Mouse (Mus musculus): Measurements from ENCODE around the gene 1700018B08Rik. TPM values are rescaled to one million over a fixed set of nuclear protein-coding genes. Genes with fewer than 3 reads are reported as not detected.

Gene 1700018B08Rik
- total RNA-seq, 2 experiments from 2014 or later, result not detected

DNA sequence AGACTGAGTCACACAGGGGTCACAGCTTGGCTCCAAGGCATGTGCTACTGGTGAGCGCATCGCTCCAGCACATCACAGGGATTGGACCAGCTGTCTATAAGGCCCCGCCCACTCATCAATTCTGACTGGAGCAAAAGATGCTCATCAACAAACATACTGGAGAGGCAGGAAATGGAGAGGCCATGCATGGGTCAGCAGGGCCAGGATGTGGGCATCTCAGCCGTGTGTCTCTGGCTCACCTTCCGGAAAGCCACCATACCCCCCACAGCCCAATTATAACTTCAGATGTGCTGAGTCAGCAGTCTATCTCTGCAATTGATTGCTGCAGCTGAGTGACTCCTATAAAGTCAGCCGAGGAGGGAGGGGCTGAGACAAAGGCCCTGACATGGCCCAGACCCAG, 24.2 kb upstream of the 1700018B08Rik start:
- ATAC-seq (replicated peaks; ENCODE audit: low FRiP score, poor library complexity, severe bottlenecking), result no peak

DNA sequence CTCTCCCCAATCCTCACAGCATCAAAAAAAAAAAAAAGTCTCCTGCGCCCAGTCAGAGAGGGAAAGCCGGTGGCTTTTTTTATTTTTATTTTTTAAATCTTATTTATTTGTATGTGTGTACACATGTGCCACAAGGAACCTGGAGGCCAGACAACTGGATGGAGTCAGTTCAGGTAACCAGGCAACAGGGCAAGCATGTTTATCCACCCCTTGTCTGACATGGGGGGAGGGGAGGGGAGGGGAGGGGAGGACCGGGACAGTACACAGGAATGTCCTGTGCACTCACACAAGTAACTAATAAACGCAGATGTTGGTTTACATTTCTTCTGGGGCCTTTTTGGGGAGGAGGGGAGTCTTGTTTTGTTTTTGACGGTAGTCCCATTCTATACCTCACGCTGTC, 19.6 kb upstream of the 1700018B08Rik start:
- ATAC-seq (replicated peaks; ENCODE audit: low FRiP score, poor library complexity, severe bottlenecking), result no peak

DNA sequence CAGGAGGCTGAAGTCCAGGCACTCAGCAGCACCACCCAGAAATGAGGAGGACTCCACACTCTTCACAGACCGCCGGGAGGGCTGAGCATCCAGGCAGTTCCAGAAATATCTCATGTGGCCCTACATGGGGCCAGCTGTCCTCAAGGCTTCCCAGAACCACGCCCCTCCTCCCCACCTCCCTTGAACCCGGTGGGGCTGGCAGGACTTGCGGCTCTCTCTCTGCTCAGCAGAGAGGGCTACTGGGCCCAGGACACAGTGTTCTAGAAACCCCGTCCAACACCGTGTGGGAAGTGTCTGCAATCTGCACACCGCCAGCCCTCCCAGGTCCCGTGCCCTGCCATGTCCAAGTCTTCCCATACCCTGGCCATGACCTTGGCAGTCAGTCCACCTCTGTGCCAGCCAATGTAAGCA, 18.8 kb upstream of the 1700018B08Rik start:
- no peak for ATAC-seq (replicated peaks; ENCODE audit: low FRiP score, poor library complexity, severe bottlenecking)

DNA sequence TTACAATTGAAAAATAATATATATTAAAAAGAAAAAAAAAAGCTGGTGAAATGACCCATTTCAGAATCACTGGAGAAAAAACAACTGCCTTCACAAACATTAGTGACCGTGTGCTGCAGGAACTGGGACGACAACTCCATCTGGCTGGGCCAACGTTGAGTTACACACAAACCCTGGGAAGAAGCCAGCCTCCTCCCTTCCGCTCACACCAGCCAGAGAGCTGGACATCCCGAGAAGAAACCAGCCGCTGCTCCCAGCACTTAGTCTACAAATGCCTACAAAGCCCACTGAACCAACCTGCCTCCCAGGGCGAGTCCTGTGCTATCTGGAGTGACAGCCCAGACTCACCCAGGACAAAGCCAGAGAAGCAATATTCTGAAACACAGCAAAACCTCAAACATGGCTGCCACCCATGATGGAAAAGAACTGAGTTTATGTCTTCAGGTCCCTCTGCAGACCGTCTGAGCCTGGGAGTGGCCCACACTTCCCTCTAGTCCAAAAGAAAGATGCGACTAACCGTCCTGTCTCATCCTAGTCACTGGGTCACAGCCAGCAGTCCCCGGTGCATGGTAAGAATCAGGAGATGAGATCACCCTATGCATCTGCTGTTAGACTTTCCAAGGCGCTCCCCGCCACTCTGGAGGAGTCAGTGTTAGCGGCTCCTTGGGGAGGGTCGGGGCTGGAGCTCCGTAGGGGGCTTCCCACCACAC, 17.7 kb upstream of the 1700018B08Rik start:
- ATAC-seq (replicated peaks; ENCODE audit: low FRiP score, poor library complexity, severe bottlenecking), result no peak

DNA sequence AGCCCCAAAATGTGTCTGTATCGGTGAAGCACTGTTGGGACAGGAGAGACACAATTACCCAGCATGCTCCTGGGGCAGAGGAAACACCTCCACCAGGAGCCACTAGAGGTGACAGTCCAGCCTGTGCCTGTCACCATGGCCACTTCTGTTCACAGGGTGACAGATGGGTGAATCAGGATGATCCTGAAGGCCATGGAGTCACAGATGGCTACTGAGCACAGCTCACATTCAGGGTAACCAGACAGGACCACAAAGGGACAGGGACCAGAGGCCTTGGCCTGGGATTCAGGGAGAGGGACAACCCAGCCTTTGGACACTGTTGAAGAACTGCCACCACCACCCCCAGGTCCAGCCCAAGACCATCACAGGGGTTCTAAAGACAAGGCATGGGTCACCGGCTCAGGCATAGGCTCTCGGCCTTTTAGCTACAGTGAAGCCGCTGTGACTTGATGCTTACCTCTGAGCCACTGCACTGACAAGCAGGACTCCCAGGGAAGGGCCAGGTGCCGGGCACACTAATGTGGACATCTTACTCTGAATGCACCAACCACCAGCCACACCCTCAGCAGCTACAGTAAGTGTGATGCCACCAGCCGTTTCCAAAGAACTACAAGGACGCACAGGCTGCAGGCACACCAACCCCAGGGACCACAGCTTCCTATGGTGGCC, 16.4 kb upstream of the 1700018B08Rik start:
- no peak for ATAC-seq (replicated peaks; ENCODE audit: low FRiP score, poor library complexity, severe bottlenecking)

DNA sequence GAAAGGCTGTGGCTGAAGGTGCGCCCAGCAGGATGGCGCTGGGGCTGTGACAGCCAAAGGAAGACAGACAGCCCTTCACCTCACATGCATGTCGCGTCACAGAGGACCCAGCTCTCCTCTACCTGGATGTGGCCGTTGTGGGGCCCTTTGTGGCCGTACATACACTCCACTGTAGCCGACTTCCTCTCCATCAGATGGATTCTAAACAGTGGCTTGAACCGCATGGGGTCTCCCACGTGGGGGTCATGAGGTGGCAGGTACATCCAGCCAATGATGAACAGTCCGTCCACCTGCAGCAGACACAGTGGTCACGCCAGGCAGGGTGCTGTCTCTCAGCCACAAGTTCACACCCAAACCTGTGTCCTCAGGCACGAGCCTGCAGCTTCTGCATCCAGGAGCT, 15.7 kb upstream of the 1700018B08Rik start:
- no peak for ATAC-seq (replicated peaks; ENCODE audit: low FRiP score, poor library complexity, severe bottlenecking)

DNA sequence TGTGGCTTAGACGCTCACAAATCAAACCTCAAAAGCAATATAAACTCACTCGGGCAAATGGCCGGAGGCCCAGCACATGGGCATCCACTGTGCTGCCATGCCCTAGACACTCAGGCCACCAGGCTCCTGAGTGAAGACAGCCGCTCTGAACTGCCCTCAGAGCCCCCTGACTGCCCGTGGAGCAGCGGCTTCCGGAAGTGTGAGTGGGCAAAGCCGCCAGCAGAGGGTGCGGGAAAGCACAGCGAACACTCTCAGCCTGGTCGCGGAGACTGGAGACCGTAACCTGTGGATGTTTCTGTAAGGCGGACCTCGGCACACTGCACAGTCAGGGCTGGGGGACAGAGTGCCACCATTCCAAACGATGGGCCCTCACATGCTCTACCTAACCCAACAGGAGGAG, 14.4 kb upstream of the 1700018B08Rik start:
- no peak for ATAC-seq (replicated peaks; ENCODE audit: low FRiP score, poor library complexity, severe bottlenecking)

DNA sequence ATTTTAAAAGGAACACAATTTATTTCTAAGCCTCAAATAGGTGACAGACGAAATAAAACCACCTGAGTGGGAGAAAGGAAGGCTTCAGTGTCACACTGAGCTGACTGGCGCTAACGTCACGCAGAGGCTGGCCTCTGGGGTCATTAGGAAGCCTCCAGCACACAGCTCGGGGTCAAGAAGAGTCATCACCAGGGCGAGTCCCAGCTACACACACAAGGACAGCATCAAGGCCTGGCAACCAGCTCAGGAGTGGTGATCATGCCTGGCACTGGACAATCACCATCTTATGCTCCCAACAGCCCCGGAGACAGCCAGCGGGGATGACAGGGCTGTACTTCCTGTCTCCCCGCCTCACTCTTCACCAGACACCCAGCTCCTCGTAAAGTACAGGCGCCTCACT, 13.6 kb upstream of the 1700018B08Rik start:
- ATAC-seq (replicated peaks; ENCODE audit: low FRiP score, poor library complexity, severe bottlenecking), result no peak

DNA sequence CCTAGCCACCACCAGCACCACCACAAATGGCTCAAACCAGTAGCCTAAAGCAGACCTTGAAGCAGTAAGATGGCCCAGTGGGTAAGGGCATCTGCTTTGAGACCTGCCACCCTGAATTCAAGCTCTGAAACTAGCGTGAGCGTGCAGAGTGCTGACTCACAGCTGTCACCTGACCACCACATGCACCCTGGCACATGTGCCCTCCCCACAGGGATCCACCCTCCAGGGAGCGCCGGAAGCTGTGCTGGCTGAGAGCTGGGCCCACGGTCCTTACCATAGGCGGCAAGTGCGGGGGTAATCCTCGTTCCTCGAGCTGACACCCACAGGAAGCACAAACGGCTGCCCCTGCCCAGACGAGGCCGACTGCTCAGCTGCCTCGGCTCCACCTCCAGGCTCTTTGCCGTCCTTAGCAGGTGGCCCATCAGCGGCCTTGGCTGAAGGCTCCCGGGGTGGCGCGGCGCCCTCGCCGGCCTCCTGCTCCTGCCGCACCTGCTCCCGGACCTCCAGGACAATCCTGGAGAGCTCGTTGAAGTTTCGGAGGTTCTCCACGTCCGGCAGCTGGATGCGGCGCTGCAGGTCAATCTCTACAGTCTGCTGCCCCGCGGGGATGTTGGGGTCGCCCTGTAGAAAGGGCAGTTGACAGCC, 9.8 kb upstream of the 1700018B08Rik start:
- ATAC-seq (replicated peaks; ENCODE audit: low FRiP score, poor library complexity, severe bottlenecking), result no peak

DNA sequence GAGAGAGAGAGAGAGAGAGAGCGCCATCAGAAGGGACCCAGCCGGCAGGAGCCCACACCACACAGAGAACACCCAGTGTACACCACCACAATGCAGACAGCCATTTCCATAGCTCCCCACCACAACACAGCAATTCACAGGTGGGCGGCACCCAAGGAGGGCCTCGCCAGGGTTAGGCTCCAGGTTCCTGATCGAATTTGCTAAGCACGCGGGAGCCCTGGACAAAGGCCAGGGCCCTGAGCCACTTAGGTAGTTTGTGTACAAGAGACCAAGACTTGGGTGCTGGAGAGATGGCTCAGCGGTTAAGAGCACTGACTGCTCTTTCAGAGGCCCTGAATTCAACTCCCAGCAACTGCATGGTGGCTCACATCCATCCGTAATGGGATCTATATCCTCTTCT, 8.4 kb upstream of the 1700018B08Rik start:
- ATAC-seq (replicated peaks; ENCODE audit: low FRiP score, poor library complexity, severe bottlenecking), result no peak

DNA sequence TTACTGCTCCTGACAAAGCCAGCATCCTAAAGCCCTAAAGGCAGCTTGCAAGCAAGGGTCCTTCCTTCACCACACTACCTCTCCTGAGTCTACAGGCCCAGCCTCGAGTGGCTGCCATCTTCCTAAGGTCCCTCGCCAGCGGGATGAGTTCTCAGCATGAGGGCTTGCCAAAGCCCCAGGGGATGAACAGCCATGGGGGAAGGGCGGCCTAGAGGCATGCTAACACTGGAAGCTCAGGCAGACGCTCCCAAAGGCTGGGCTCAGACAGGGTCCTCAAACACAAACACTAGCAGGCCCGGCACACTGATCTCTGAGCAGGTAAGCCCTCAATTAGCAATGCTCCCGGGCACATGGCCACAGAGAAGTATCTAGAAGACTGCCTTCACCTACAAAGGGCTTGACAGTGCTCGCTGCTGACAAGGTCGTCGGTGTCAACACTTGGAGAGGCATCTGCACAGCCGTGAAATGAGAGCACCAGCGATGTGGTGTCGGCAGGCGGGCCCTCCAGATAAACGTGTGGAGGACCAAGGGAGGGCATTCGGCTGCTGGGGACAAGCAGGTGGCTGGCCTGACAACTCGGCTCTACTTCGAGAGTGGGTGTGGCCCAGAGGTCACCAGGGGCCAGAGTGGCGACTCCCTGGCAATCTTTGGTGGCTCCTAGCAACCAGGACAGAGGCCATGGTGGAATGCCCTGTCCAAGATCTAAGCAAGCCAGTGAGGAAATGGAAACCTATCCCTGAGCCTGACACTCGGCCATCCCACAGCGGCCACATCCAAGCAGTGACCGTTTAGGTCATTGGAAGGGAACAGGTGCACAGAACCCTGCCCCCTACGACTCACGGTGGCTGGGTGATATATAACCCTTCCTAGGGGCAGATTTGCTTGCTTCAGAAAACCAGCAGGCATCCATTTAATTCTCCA, 7.2 kb upstream of the 1700018B08Rik start:
- no peak for ATAC-seq (replicated peaks; ENCODE audit: low FRiP score, poor library complexity, severe bottlenecking)

DNA sequence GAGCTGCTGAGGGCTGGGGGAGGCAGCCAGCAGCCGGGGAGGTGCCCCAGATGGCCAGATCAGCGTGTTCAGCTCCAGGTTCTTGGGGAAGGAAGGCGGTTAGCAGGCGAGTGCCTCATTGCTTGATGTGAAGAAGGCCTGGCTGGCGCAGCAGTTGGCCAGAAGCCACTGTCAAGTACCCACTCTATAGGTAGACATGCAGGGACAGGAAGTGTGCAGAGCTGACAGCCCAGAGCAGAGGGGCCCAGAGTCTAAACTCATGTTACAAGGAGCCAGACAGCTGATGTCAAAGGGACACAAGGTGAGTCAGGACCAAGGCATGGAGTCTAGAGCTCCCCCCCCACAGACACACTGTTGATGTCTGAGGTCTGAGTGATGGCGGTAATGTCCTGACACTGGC, 5.9 kb upstream of the 1700018B08Rik start:
- ATAC-seq (replicated peaks; ENCODE audit: low FRiP score, poor library complexity, severe bottlenecking), result no peak

DNA sequence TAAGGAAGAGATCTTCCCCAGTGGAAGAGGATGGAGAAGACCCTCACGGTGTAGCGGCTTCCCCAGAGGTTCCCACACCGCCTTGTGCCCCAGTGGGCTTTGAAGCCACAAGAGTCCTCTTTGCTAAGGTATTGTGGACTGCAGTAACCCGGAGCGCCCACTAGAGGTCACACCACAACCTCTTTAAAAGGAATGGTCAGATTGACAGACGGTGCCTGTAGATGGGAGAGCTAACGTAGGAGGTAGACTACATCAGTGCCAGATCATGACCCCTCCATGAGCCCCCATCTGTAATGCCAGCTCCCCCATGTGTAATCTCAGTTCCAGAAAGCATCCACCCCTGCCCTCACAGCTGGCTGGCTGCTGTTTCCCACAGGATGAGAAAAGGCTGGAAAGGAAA, 3.0 kb upstream of the 1700018B08Rik start:
- ATAC-seq (replicated peaks; ENCODE audit: low FRiP score, poor library complexity, severe bottlenecking), result peak; percentile 89

DNA sequence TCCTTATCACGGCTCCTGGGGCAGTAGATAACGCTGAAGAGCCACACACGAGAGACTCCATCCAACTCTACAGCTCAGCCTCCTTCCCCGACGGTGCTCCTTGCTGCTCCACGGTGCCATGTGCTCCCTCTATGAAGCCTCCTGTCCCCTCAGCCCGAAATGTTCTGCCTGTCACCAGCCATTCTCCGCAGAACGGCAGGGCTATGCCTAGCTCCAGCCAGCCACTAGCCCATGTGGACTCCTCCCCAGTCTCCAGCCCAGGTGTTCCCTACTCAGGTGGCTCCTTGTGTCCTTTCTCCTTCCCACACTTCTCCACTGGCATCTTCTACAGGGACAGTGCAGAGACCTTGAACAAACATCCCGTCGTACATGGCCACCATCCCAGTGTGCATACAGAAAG, 816 bp upstream of the 1700018B08Rik start:
- no peak for ATAC-seq (replicated peaks; ENCODE audit: low FRiP score, poor library complexity, severe bottlenecking)

DNA sequence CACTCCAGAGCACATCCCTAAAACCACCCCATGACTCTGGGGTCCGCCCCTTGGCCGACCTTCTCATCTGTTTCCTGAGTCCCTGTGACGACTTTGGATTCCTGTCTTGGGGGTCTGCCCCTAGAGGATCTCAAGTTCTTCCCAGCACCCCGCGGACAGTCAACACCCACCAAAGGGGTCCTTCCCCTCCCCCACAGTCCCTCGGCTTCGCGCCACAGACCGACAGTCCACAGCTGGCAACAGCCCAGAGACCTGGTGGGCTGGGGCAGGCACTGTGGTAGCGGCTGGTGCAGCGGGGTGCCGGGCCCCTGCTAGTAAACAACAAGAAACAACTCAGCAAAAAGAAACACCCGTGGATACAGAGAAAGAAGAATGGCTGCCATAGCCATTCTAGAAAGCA, 1.2 kb downstream of the 1700018B08Rik start:
- ATAC-seq (replicated peaks; ENCODE audit: low FRiP score, poor library complexity, severe bottlenecking), result no peak

DNA sequence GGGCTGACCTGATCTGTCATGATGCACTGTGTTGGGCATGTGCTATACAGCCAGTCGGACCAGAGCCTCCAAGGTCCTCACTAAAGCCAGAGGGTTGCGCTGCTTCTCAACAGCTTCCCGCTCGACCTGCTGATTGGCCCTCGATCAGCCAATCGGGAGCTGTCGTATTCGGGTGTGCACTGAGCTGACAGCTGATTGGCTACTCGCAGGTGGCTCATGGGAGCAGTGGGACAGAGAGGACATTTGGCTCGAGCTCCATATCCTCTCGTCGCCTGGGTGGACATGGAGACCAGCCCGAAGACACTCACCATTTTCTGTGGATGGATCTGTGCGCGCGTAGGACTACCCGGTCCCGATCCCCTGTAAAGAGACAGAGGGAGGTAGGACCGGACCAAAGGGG, 2.3 kb downstream of the 1700018B08Rik start:
- no peak for ATAC-seq (replicated peaks; ENCODE audit: low FRiP score, poor library complexity, severe bottlenecking)

DNA sequence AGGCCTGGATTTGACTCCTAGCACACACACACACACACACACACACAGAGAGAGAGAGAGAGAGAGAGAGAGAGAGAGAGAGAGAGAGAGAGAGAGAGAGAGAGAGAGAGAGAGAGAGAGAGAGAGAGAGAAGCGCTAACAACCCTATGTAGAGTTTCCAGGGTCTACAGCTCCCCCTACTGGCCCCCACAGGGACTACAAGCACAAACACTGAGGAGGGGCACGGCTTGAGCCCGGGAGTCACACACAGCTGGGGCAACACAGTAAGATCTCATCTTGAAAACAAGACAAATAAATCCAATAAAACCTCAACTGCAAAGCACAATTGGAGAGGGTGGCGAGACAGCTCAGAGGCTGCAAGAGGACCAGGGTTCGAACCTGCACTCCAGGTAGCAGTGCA, 11.7 kb downstream of the 1700018B08Rik start:
- ATAC-seq (replicated peaks; ENCODE audit: low FRiP score, poor library complexity, severe bottlenecking), result peak; percentile 52; the same call in 1 of the 2 replicates

DNA sequence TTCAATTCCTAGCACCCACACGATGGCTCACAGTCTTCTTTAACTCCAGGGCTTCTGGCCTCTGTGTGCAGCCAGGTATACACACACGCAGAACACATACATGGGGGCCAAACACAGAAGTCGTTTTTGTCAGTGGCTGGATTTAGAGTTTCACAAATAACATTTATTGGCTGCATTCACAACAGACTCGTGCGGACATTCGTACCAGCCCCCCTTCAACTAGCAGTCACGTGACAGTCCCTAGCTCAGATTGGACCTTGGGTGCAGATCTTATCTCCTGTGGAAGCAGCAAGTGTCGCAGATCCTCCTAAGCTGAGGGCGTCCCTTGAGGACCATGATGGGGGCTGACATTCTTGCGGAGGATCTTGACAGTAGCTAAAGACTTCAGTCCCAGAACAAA, 13.5 kb downstream of the 1700018B08Rik start:
- ATAC-seq (replicated peaks; ENCODE audit: low FRiP score, poor library complexity, severe bottlenecking), result no peak

DNA sequence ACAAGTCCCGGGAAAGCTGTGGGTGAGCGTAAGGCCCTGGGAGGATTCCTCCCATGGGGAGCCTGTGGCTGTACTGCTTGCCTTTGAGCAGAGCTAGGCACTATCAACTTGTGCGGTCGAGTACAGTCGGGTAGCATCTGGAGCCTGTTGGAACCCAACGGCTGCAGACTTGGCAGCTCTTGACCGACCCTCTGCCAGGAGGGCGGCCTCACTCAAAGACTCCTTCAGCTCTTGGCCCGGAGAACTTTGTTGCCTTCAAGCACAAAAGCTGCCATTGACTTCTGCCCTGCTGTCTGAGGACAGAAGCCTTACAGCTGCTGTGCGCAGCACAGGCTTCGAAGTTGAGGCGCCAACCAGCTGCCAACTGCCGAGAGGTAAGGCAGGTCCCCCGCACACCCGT, 15.3 kb downstream of the 1700018B08Rik start:
- ATAC-seq (replicated peaks; ENCODE audit: low FRiP score, poor library complexity, severe bottlenecking), result no peak

DNA sequence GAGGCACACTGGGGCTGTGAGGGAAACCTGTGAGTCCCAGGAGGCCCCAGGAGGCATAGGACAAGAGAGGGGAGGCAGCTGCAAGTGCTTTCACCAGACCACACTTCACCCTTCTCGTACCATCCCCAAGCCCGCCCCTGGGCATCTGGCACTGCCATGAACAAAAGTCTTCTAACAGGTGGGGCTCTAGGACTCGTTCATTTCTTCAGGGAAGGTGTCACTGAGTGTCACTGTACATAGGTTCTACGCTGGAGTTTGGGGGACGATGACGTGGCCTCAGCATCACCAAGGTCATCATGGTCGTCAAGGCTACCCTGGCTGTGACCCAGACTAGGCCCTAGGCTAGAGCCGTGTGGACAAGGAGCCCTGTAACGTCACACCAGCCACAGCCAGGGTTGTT, 16.4 kb downstream of the 1700018B08Rik start:
- ATAC-seq (replicated peaks; ENCODE audit: low FRiP score, poor library complexity, severe bottlenecking), result no peak

Data from erythroblast, adult 5-6 weeks (primary cell).